Mouse (Mus musculus): ENCODE measurements around the gene Fkbp1a.

Fkbp1a gene

GRCm38 (mm10) chr2:151608435-151608834 is 66.2 kb downstream of the Fkbp1a start:
- DNase-seq (ENCODE audit: low spot score in 2 of 2) = no peak

- no peak for DNase-seq (ENCODE audit: low spot score in 2 of 2)
These were observed 67.7 kb downstream of the Fkbp1a start for GRCm38 (mm10) chr2:151609974-151610373.
